Mouse (Mus musculus): ENCODE measurements around the gene Wnt3.
A peak's percentile ranks its signal among the peaks of the same experiment; 100 is the strongest.

Wnt3 gene

DNA sequence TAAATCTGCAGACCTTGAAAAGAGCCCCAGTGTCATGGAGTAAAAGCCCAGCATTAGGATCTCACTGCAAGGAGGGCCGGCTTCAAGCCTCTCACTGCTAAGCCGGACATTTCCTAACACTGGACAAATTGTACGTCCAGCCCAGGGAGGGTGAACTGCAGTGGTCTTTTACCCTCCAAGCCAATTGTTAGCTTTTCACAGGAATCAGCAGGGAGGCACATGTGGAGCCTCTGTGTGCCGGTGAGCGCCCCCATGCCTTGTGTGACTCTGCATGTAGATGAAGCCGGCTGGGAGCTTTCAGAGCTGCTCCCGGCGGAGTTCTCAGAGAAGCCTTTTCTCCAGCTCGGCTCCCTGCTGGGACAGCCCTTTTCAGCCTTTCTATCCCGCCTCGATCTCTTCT is 66.9 kb downstream of the Wnt3 start:
- DNase-seq (ENCODE audit: extremely low read depth, low read depth): no peak

DNA sequence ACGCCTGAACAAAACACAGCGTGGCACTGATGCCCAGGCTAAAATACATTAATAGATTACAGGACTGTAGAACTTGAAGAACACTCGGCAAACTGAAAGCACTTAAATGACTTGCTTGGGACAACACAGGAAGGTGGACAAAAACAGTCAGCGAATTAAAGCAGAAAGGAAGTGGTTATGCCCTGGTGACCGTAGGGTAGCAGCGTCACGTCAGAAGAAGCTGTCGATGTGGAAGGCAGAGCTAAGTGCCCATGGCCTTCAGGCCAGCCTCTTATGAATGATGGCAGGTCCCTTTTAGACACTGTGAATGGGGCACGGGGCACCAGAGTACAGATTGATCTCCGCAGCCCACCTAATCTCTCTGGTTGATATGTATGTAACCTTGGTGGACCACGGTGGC is 74.3 kb downstream of the Wnt3 start:
- no peak for DNase-seq (ENCODE audit: extremely low read depth, low read depth)

DNA sequence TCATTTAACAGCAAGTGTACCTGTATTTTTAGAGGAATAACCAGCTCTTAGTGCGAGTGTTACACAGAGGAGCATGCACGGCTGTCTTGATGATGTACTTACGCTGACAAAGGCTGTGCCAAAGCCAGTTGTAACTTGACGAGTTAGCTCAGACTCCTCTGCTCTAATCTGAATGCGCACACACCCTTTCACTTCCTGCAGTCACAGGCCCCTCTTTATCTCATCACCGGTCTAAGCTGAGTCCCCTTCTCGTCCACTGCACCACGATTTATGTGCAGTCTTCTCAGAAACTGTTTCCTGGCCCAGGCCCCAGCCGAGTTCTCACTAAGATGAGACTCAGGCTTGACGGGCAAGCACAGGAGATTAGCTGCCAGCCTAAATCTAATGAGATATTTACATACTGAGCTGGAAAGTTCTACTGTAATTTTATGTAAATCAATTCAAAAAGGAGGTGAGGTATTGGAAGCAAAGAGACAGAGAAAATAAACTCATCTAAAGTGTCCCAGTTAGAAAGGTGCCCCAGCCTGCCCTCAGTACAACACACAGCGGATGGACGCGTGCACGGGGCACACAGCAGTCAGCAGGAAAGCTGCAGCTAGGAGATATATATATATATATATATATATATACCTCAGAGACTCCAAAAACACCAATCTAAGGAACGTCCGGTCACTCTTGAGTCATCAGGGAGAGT is 78.8 kb downstream of the Wnt3 start:
- DNase-seq (ENCODE audit: extremely low read depth, low read depth): peak; percentile 93

DNA sequence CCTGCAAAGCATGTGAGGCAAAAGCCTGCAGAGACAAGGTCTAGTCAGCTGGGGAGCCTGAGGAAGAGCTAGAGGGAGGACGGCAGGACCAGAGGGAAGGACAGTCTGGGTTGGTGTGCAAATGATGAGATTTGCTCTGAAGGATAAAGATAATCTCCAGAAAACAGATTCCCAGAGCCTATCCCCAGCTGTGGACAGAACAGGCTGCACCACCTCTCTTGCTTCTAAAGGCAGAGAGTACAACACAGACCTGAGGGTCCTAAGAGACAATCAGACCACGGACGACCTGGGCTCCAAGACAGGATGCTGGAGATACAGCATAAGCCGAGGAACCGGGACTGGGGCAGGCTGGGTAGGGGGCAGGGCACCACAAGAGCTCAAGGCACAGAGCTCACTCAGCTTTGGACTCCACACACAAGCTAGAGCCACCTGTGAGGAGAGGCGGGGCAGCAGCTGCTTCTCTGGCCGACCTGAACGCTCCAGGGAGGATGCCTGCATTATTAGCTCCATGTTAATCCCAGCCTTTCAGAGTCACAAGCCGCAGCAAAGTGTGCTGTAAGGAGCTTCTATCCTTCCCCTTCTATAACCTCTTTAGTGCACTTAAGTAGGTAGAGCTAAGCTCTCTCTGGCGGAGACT is 79.5 kb downstream of the Wnt3 start:
- DNase-seq (ENCODE audit: extremely low read depth, low read depth): no peak

DNA sequence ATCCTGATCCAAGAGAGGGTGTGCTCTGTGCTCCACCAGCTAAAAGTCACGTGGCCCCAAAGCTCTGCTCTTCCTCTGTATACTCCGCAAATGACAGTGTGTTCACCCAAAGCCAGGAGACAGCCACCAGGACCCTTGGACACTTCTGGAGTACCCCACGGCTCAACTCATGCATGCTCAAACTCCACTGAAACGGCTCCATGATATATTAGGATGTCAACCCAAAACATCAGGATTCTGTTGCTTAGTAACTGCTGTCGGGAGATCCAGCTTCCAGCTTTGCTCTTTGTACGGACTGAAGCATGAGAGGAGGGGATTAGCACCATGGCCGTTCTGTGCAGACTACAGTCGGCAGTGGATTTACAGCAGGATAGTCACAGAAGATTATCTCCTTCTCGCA is 80.3 kb downstream of the Wnt3 start:
- DNase-seq (ENCODE audit: extremely low read depth, low read depth): no peak

DNA sequence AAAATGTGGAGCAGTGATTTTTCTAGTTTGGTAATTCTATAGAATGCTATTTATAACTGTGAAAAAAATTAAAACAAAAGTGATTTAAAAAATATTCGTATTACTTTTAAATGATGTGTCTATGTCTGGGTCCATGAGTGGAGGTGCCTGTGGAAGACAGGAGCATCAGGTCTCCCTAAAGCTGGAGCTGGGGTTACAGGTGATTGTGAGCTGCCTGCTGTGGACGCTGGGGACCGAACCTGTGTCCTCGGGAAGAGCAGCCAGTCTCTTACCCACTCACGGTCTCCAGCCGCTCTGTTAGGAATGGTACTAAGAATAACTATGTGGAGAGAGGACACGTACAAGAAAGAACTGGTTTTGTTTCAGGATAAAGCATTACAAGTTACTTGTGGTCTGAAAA is 82.7 kb downstream of the Wnt3 start:
- no peak for DNase-seq (ENCODE audit: extremely low read depth, low read depth)

DNA sequence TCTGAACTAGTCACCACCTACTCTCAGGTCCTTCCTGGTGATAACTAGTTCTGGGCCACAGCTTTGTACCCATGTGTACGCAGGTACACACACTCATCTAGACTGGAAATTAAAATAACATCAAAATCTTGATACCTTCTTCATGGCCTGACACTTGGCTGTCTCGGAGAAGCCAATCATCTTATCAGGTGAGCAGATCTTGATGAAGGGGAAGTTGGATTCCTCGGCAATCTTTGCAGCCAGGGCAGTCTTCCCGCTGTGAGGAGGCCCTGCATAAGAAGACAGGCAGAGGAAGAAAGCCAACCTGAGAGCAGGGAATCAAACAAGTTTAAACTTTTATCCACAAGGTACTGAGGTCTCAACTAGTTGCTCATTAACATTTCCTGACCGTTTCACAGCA is 84.8 kb downstream of the Wnt3 start:
- no peak for DNase-seq (ENCODE audit: extremely low read depth, low read depth)

DNA sequence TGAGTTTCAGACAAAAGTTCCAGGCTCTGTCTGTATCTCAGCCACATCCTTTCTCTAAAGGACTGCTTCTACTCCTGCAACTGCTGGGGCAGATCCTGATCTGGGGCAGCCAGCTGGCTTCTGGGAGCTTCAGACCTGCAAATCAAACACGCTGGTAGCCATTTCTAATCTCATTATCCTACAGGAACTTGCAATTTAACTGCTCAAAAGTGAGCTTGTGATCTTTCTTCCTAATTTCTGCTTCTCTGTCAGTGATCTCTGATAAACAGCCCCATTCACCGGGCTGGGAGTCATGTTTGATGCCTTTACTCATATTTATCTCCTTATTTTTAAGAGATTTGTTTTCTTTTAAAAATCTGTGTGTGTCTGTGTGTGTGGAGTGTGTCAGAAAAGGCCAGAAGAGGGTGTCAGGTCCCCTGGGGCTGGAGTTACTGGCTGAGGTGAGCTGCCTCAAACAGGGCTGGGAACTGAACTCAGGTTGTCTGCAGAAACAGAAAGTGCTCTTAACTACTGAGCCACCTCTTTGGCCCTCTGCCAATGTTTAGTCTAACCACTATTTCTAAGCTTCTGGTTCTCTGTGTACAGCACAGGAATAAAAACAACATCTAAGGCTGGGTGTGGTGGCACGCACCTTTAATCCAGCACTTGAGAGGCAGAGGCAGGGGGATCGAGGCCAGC is 86.1 kb downstream of the Wnt3 start:
- DNase-seq (ENCODE audit: extremely low read depth, low read depth): no peak

DNA sequence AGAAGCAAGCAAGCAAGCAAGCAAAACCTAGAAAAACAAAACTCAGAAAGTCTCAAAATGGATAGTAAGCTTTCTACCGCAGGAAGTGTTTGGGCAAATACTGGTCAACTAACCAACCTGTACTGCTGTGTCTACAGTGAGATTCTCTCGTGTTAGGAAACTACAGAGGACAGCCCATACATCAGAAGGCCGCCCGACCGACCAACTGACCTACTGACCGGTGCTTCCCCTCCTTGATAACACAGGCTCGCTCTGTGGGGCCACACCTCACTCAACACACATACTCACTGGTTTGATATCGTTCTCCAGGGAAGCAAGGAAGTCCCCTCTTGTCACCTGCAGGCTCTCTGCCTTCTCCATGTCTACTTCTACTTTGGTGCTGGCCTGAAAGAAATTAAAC is 89.0 kb downstream of the Wnt3 start:
- no peak for DNase-seq (ENCODE audit: extremely low read depth, low read depth)

DNA sequence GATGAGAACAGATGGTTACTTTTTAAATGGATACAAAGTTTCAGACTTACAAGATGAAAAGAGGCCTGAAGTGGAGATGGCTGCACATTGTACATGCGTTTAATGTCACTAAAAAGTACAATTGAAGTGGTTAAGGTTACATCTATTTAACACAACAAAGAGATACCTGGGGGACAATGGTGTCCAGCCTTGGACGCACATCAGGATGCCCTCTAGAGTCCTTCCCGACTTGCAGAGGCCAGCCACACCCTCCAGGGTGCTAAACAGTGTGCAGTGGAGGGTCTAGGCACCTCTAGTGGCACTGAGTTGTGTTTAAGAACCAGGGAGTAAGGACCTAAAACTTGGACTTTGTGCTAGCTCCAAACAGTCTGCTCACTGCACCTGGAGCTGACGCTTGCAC is 90.5 kb downstream of the Wnt3 start:
- no peak for DNase-seq (ENCODE audit: extremely low read depth, low read depth)

DNA sequence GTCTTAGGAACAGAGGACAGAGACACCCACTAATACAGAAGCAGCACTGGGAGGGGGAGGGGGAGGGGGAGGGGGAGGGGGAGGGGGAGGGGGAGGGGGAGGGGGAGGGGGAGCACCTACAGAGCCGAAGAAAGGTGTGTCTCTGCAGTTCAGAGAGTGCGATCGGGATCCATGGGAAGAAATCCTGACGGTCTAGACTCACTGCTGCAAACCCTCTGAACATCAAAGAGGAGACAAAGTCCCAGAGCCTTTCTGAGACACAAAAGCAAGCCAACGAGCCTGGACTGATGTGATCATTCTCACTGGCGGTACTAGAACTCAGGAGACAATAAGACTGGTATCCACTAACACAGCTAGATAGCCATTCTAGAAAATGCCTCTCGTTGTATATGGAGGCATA is 91.4 kb downstream of the Wnt3 start:
- no peak for DNase-seq (ENCODE audit: extremely low read depth, low read depth)
